Mouse (Mus musculus) NIH3T3 (cell line): ENCODE measurements around the gene Atp5f1.
A peak's percentile ranks its signal among the peaks of the same experiment; 100 is the strongest.
"Not testable (repeated sequence)": the region's sequence is repeated elsewhere in the genome, so short reads cannot be mapped to it uniquely, and the experiment has no call there.

Source experiments
- DNase-seq: peaks from one replicate; pipeline ENCODE4 v3.0.0-alpha.2; 2012; ENCODE audit warnings: low read depth

Gene Atp5f1

GRCm38 (mm10) chr3:105931095-105931494 is 28.8 kb downstream of the Atp5f1 start:
- no peak for DNase-seq

- DNase-seq, result no peak
Observed at GRCm38 (mm10) chr3:105929821-105930220, 30.1 kb downstream of the Atp5f1 start.

- DNase-seq, result no peak
Observed at GRCm38 (mm10) chr3:105928781-105929180, 31.1 kb downstream of the Atp5f1 start.

- DNase-seq, result no peak
Observed at GRCm38 (mm10) chr3:105928195-105928569, 31.7 kb downstream of the Atp5f1 start.

- no peak for DNase-seq
Observed at GRCm38 (mm10) chr3:105927561-105928194, 32.2 kb downstream of the Atp5f1 start.

- DNase-seq, result no peak
Observed at GRCm38 (mm10) chr3:105924616-105925015, 35.3 kb downstream of the Atp5f1 start.

GRCm38 (mm10) chr3:105921959-105922358 is 37.9 kb downstream of the Atp5f1 start:
- no peak for DNase-seq

- DNase-seq, result not testable (repeated sequence)
Observed at GRCm38 (mm10) chr3:105920743-105921142, 39.2 kb downstream of the Atp5f1 start.

- DNase-seq, result peak; percentile 11
Observed at GRCm38 (mm10) chr3:105918355-105918745, 41.5 kb downstream of the Atp5f1 start.

GRCm38 (mm10) chr3:105917656-105918354 is 42.1 kb downstream of the Atp5f1 start:
- DNase-seq, result peak; percentile 52

GRCm38 (mm10) chr3:105916455-105916854 is 43.4 kb downstream of the Atp5f1 start:
- DNase-seq, result not testable (repeated sequence)

GRCm38 (mm10) chr3:105915281-105915680 is 44.6 kb downstream of the Atp5f1 start:
- DNase-seq, result no peak

GRCm38 (mm10) chr3:105913839-105914681 is 45.8 kb downstream of the Atp5f1 start:
- no peak for DNase-seq

GRCm38 (mm10) chr3:105912097-105912880 is 47.6 kb downstream of the Atp5f1 start:
- no peak for DNase-seq

- no peak for DNase-seq
Observed at GRCm38 (mm10) chr3:105910519-105911190, 49.2 kb downstream of the Atp5f1 start.

GRCm38 (mm10) chr3:105908976-105909375 is 50.9 kb downstream of the Atp5f1 start:
- DNase-seq, result no peak

GRCm38 (mm10) chr3:105907956-105908655 is 51.8 kb downstream of the Atp5f1 start:
- no peak for DNase-seq

GRCm38 (mm10) chr3:105904721-105905120 is 55.2 kb downstream of the Atp5f1 start:
- no peak for DNase-seq

GRCm38 (mm10) chr3:105904213-105904612 is 55.7 kb downstream of the Atp5f1 start:
- DNase-seq, result no peak

- DNase-seq, result no peak
Observed at GRCm38 (mm10) chr3:105901468-105901867, 58.4 kb downstream of the Atp5f1 start.

- no peak for DNase-seq
Observed at GRCm38 (mm10) chr3:105900716-105901115, 59.2 kb downstream of the Atp5f1 start.
